Mouse (Mus musculus): Measurements from ENCODE around the gene Gm20890.
"Not testable (repeated sequence)": the region's sequence is repeated elsewhere in the genome, so short reads cannot be mapped to it uniquely, and the experiment has no call there.

Gene Gm20890

GRCm38 (mm10) chrY:26776699-26777098 is at the start of gene Gm20890:
Gene Gm20890 (minus strand): TSS chrY:26776799.
- not testable (repeated sequence) for DNase-seq
